Mouse (Mus musculus) c-Kit-positive CD71-negative TER-119-negative erythroid progenitor cells, embryonic 14.5 days (primary cell): Measurements from ENCODE around the gene Akap6.

ENCODE experiments used
- DNase-seq: peaks from one replicate; pipeline ENCODE4 v3.0.0-alpha.2; 2013; ENCODE audit warnings: low read depth

Gene Akap6

GRCm38 (mm10) chr12:52782902-52783441, 83.8 kb downstream of the Akap6 start:
- DNase-seq: peak; percentile 69

DNA sequence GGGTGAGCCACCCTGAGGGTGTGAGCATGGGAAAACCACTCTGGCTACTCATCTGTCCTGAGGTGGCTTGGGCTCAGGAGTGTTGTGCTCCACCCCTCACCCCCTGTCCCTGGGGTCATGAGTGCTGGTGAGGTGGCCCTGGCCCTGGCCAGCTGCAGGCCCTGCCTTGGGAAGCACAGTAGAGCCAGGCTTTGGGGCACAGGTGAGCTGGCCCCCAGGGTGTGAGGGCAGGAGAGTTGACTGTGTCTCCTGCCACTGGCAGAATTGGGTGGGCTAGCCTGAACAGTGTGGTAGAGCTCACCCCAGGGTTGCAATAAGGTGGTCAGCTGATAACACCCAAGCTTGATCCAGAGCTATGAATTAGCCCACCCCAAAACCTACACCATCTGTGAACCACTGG, 86.0 kb downstream of the Akap6 start:
- DNase-seq: no peak

- DNase-seq: no peak
Measured at GRCm38 (mm10) chr12:52790350-52790768, 91.2 kb downstream of the Akap6 start.

DNA sequence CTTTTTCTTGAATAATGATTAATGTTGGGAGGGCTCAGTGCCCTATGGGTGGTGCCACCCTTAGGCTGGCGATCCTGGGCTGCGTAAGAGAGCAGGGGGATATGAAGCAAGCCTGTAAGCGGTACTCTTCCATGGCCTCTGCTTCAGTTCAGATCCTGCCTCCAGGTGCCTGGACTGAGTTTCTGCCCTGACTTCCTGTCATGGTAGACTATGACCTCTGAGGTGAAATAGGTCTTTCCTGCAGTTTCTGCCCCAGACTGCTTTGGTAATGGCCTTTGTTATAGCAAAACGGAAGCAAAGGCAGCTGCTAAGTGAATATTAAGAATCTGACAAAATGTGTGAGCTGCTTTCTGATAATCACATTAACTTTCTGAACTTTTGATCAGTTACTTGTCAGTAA, 94.9 kb downstream of the Akap6 start:
- DNase-seq: no peak

- DNase-seq: no peak
Measured at GRCm38 (mm10) chr12:52795551-52796470, 96.6 kb downstream of the Akap6 start.

DNA sequence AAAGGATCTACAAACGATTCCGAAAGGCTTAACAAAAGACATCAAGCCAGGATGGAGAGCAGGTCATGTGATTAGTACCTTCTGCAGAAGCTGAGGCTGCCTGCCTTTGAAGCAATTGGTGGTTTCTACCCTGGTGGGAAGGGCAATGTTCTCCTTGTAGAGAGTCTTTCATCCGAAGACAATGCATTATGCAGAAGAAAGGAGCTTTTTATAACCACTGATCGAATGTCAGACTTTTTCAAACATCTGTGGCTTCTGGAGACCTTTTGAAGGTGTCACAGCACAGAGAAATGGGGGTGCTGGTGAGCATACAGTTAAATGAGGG, 97.2 kb downstream of the Akap6 start:
- no peak for DNase-seq

DNA sequence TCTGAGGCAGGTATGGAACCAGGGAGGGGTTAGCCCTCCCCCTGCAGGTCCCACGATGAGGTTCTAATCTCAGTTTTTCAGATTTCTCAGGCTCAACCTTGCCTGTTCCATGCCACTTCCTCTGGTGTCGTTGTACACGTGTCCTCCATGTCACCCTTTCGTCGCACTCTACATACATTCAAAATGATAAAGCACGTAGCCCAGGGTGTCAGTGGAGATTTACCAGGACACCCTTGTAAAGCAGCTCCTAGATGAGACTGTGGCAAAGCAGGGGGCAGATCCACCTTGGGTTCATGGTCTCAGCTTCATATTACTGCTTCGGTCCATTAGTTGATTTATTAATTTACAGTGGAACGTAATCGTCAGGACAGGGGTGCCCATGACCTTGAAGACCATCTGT, 100.5 kb downstream of the Akap6 start:
- DNase-seq: no peak

DNA sequence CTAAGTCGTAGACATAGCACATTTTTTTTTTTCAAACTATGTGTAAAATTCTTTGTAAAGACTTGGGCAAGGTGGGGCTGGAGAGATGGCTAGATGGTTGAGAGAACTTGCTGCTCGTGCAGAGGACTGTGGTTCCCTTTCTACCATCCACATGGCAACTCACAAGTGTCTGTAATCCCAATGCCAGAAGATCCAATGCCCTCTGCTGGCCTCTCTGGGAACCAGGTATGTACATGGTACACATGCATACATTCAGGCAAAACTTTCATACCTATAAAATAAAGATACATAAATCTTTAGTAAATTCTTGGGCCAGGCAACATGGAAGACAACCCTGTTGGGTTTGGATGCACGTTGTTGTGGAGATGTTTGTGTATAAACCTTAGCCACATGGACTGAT, 107.1 kb downstream of the Akap6 start:
- no peak for DNase-seq

- no peak for DNase-seq
Measured at GRCm38 (mm10) chr12:52818588-52818987, 119.4 kb downstream of the Akap6 start.

DNA sequence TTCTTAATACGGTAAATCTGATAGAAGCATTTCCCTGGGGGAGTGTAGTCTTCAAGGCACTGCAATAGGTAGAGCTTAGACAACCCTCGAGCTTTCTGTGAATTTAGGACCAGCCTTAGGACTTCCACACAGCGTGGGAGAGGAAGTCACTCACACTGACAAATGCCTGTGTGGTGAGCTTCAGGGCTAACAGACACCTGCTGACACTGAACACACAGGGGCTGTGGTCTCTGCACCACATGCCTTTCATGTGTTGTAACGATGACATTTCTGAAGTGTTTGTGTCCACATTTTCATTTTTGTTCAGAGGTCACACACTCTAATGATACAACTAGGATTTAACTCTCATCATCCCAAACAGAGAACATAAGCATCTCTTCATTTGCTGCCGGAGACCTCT, 125.6 kb downstream of the Akap6 start:
- no peak for DNase-seq

- no peak for DNase-seq
Measured at GRCm38 (mm10) chr12:52828944-52829736, 130.0 kb downstream of the Akap6 start.

- no peak for DNase-seq
Measured at GRCm38 (mm10) chr12:52831782-52832181, 132.6 kb downstream of the Akap6 start.

GRCm38 (mm10) chr12:52832230-52832629, 133.0 kb downstream of the Akap6 start:
- peak; percentile 76 for DNase-seq

DNA sequence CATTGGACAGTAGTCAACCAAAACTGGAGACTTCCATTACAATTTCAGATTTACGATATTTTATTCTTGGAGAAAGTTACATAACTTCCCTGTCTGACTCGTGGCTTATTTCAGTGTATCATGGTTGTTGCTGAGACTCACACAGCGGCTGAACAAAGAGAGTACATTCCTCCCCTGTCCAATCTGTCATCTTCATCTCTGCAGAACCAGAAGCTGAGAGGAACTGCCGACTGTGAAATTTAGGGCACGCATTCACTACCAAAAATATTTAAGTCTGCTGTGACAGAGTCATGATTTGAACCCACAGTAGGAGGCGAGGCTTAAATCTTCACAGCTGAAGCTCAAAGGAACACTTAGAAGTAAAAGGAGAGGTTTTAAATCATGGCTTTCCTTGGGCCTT, 134.0 kb downstream of the Akap6 start:
- DNase-seq: no peak

DNA sequence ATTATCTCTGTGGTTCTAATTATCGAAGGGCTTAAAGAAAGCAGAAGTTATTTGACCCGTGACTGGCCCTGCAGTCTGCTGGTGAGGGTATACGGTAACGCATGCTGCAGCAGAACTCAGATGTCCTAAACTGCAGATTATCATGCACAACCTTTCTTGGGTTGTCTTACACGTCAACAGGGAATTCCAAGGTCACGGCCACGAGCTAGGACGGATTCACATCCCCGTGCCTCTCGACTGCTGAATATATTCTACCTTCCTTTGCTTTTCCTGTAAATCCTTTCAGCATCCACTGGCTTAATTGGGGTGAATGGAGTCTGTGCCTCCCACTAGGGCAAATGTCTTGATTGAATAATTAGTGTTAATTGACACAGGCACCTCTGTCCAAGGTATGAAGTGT, 134.9 kb downstream of the Akap6 start:
- no peak for DNase-seq

DNA sequence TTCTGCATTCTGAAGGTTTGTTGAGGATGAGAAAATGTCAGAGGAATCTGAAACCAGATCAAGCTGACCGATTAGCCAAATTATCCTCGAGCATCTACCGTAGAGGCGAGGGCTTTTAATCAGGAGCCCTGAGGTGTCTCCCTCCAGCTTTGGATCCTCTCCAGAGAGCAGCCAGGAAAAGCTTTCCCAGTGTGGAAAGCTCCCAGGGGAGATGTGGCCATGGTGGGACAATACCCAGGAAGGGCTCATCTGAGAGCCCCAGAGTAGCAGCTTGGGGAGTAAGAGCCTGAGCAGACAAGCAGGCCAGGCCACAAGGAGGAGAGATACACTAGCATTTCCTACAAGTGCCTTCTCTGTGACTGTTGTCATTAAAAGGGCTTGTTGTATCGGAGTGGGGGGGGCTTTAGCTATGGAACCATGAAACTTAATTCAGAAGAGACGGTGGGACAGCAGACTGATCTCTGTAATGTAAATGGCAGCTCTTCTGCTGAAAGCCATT, 135.6 kb downstream of the Akap6 start:
- no peak for DNase-seq

GRCm38 (mm10) chr12:52835291-52835742, 136.1 kb downstream of the Akap6 start:
- no peak for DNase-seq

- DNase-seq: no peak
Measured at GRCm38 (mm10) chr12:52835914-52836546, 136.8 kb downstream of the Akap6 start.

DNA sequence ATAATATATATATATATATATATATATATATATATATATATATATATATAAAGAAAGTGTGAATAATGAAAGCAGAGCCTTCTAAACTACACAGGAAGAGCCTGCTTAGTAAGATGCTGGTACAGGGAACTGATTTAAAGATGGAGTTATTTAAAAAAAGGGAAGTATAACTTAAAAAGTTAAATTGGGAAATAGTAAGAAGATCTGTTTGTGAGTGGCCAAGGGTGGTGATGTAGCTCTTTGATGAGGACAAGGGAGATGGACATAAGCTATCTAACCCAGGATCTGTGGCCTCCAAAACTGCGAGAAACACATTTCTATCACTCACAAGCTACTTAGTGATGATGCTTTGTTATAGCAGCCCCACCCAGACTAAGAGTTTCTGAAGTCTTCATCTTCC, 146.8 kb downstream of the Akap6 start:
- DNase-seq: no peak

GRCm38 (mm10) chr12:52847020-52847419, 147.8 kb downstream of the Akap6 start:
- no peak for DNase-seq

GRCm38 (mm10) chr12:52847830-52848518, 148.8 kb downstream of the Akap6 start:
- no peak for DNase-seq

DNA sequence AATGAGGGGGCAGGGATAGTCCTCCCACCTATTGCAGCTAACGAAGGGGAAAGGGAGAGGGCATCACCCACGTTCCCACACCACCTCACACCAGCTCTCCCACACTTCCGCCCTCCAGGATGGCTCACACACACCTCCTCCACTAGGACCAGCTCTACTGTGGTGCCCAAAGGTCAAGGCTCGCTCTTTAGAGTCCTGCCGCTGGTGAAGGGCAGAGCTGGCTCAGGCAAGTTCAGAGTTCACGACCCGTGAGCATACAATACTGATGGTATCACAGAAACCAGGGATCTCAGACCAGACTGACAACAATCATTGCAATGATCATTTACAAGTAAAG, 149.3 kb downstream of the Akap6 start:
- no peak for DNase-seq
